Mouse (Mus musculus) liver, adult 2 months (tissue): ENCODE data around the gene Exosc3. TPM values are rescaled to one million over a fixed set of nuclear protein-coding genes. Genes with fewer than 3 reads are reported as not detected.

Experiments used
- DNase-seq: peaks from one replicate; pipeline ENCODE4 v3.0.0-alpha.2; 2011; ENCODE audit warnings: low read depth, low spot score; ENCODE audit errors: extremely low read depth
- H3K27ac ChIP-seq: fragments of 200-500 bp; replicated peaks from 2 replicates; pipeline ENCODE4 v1.5.1; 2012; ENCODE audit warnings: low read depth, mild to moderate bottlenecking, control low read depth, inconsistent platforms, low read length; ENCODE audit not compliant: insufficient read depth
- H3K27me3 ChIP-seq: fragments of 200-500 bp; 2 replicates; pipeline ENCODE4 v1.6.1; 2012; ENCODE audit warnings: mild to moderate bottlenecking, moderate library complexity, low read length, inconsistent platforms; ENCODE audit not compliant: control insufficient read depth, insufficient read depth
- H3K36me3 ChIP-seq: fragments of 200-500 bp; 2 replicates; pipeline ENCODE4 v1.6.1; 2012; ENCODE audit warnings: low read length, inconsistent platforms; ENCODE audit not compliant: control insufficient read depth, insufficient read depth
- H3K4me1 ChIP-seq: fragments of 200-500 bp; 2 replicates; pipeline ENCODE4 v1.6.1; 2011; ENCODE audit warnings: low read length; ENCODE audit not compliant: control insufficient read depth, insufficient read depth
- H3K4me3 ChIP-seq: fragments of 200-500 bp; 2 replicates; pipeline ENCODE4 v1.5.1; 2011; ENCODE audit warnings: low read depth, mild to moderate bottlenecking, control low read depth, low read length, moderate library complexity; ENCODE audit not compliant: insufficient read depth
- H3K79me2 ChIP-seq: fragments of 200-500 bp; 2 replicates; pipeline ENCODE4 v1.6.1; 2012; ENCODE audit warnings: inconsistent platforms, mild to moderate bottlenecking, low read length, moderate library complexity; ENCODE audit not compliant: control insufficient read depth, insufficient read depth
- H3K9ac ChIP-seq: fragments of 200-500 bp; 2 replicates; pipeline ENCODE4 v1.6.1; 2012; ENCODE audit warnings: low read depth, mild to moderate bottlenecking, control low read depth, inconsistent platforms, low read length
- CTCF ChIP-seq: fragments of 200-500 bp; IDR thresholded peaks from 2 replicates; pipeline ENCODE4 v1.5.1; 2011; ENCODE audit warnings: low read depth, low read length, control low read depth
- POLR2A ChIP-seq: fragments of 200-500 bp; IDR thresholded peaks from 2 replicates; pipeline ENCODE4 v1.6.1; 2011; ENCODE audit warnings: low read length, control low read depth; ENCODE audit not compliant: insufficient read depth; ENCODE audit errors: extremely low read depth
- WGBS: fragments of 180-500 bp; shearing (Covaris S2); methylation state at CpG from one replicate; pipeline ENCODE4 v1.1.7; 2018; 5-methylcytosine and 5-hydroxymethylcytosine counted together
- polyA plus RNA-seq: library from polyadenylated mRNA; depleted of rRNA; stranded (reverse); fragments of >200 nt; gene quantifications from 2 replicates; pipeline ENCODE4 v1.2.3, GENCODE M21; 2012
- total RNA-seq: library from RNA; depleted of rRNA; stranded (reverse); fragments of >200 nt; gene quantifications from 2 replicates; pipeline ENCODE4 v1.2.3, GENCODE M21; 2014

The Exosc3 gene
- total and polyA plus RNA-seq, 2 experiments = 12.6 to 21.2 TPM

DNA sequence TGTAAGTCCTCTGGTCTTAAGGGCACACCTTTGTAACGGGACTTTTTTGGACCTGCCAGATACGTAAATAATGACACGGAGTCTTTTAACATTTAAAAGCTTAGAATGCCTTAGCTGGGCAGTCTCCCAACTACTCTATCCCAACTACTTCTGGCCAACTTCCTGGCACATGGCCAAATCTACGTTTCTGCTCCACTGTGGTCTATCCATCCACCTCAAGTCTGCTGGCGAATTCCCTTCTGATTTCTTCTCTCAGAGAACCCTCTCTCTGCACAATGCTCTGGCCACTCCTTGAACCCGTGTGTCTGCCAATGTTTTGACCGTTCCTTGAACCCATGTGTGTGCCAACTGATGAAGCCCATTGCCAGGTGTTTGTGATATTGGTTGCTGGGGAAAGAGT is 11.4 kb downstream of the Exosc3 start:
- no peaks in the 10 kb centered on the region for H3K79me2 ChIP-seq
- TF ChIP-seq CTCF = no peak
- H3K4me1 ChIP-seq = no peaks in the 10 kb centered on the region; the same call in 1 of the 2 replicates
- peak; percentile 65 for DNase-seq
- no peaks in the 10 kb centered on the region for H3K36me3 ChIP-seq
- no peak overlapping the region for H3K27ac ChIP-seq
- no peaks in the 10 kb centered on the region for H3K27me3 ChIP-seq
- 37% methylated on average over 7 of the region's 7 CpGs for WGBS
- no peak overlapping the region for H3K9ac ChIP-seq
- H3K4me3 ChIP-seq = no peak overlapping the region

DNA sequence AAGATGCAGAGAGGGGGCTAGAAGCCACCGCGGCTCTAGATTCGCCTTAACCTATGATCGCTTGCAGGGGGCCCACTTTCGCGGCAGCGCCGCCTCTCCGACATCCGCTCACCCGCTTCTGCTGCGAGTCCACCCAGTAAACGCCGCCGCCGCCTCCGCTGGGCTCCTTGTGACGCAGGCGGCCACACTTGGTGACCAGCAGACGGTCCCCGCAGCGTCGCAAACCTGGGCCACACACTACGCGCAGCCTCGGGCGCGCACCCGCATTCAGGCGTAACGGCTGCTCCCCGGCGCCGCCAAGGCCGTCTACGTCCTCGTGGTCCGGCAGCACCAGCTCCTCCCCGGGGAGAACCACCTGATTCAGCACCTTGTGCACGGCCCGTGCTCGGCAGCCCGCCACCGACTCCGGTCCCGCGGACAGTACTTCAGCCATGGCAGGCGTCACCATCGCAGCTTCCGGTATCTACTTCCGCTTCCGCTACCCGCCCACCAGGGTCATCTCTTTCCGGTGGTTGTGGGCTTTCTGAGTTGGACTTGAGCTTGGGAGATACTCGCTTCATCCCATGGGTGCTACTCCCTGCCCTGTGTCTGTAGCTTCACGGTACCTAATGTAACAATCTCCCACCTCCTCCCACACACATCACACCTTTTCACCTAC is 22.2 kb downstream of the Exosc3 start:
- H3K9ac ChIP-seq = peak overlapping the region; percentile 96
- peak overlapping the region; percentile 94 for H3K4me3 ChIP-seq
- H3K27me3 ChIP-seq = 0 out of 2 replicates have a peak, but pooled peaks cover 6% of the 10 kb centered on the region
- peak; percentile 75 for DNase-seq
- peaks cover 22% of the 10 kb centered on the region for H3K36me3 ChIP-seq
- under 1% methylated on average over 55 of the region's 56 CpGs for WGBS
- TF ChIP-seq CTCF = no peak
- 0 out of 2 replicates have a peak, but pooled peaks have one; percentile 26 for TF ChIP-seq POLR2A
- H3K4me1 ChIP-seq = peaks cover 2% of the 10 kb centered on the region; the same call in 1 of the 2 replicates
- H3K27ac ChIP-seq = peak overlapping the region; percentile 78
- peaks cover 3% of the 10 kb centered on the region for H3K79me2 ChIP-seq

DNA sequence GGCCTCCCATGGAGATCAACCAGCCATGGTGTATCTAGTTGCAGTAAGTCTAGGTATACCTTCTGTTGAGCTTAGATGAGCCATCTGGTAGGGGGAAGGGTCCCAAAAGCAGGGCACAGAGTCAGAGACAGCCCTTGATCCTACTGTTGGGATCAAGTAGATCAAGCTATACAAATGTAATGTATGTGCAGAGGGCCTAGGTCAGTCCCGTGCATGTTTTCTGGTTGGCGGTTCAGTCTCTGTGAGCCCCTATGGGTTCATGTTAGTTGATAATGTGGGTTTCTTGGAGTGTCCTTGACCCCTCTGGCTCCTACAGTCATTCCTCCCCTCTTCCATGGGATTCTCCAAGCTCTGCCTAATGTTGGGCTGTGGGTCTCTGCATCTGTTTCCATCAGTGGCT is 31.5 kb downstream of the Exosc3 start:
- Histone ChIP-seq H3K36me3 (peaks cover 15% of the 10 kb centered on the region), H3K79me2 (no peaks in the 10 kb centered on the region), H3K4me1 (no peaks in the 10 kb centered on the region), H3K27ac (no peak overlapping the region), H3K4me3 (no peak overlapping the region), H3K27me3 (no peaks in the 10 kb centered on the region), H3K9ac (no peak overlapping the region)
- 90% methylated on average over 2 of the region's 2 CpGs for WGBS
- no peak for DNase-seq
- TF ChIP-seq CTCF (no peak), POLR2A (no peak)

- no peak overlapping the region for H3K4me3 ChIP-seq
- H3K36me3 ChIP-seq = peaks cover 22% of the 10 kb centered on the region
- TF ChIP-seq POLR2A (no peak), CTCF (no peak)
- H3K27me3 ChIP-seq = no peaks in the 10 kb centered on the region
- 93% methylated on average over 6 of the region's 6 CpGs for WGBS
- H3K4me1 ChIP-seq = no peaks in the 10 kb centered on the region
- no peak overlapping the region for H3K27ac ChIP-seq
- H3K9ac ChIP-seq = no peak overlapping the region
- DNase-seq = no peak
- no peaks in the 10 kb centered on the region for H3K79me2 ChIP-seq
Measured at GRCm38 (mm10) chr4:45308606-45309005, 33.9 kb downstream of the Exosc3 start.

GRCm38 (mm10) chr4:45308046-45308445 is 34.5 kb downstream of the Exosc3 start:
- H3K27ac ChIP-seq = no peak overlapping the region
- TF ChIP-seq POLR2A = no peak
- TF ChIP-seq CTCF = peak; percentile 49
- no peaks in the 10 kb centered on the region for H3K27me3 ChIP-seq
- H3K4me1 ChIP-seq = no peaks in the 10 kb centered on the region
- peaks cover 23% of the 10 kb centered on the region for H3K36me3 ChIP-seq
- no peak for DNase-seq
- H3K9ac ChIP-seq = no peak overlapping the region
- WGBS = 64% methylated on average over 11 of the region's 11 CpGs
- no peak overlapping the region for H3K4me3 ChIP-seq
- no peaks in the 10 kb centered on the region for H3K79me2 ChIP-seq

DNA sequence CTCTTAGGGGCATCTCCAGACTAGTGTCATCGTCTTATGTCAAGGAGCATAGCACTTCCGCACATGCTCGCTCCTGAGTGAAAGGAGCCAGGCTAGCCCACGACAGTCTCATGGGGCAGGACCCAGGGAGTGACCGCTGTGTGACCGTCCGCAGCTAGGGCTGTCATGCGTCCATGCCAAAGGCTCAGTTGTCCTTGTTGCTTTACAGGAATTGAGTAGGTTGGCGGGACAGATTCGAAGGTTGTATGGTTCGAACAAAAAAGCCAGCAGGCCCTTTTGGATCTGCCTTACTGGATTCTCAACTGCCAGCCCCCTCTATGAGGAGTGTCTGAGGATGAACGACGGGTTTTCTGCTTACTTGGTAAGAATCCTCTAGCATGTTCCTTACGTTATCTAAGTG is 37.0 kb downstream of the Exosc3 start:
- H3K79me2 ChIP-seq = no peaks in the 10 kb centered on the region
- no peak overlapping the region for H3K27ac ChIP-seq
- no peaks in the 10 kb centered on the region for H3K4me1 ChIP-seq
- no peaks in the 10 kb centered on the region for H3K27me3 ChIP-seq
- no peak overlapping the region for H3K4me3 ChIP-seq
- DNase-seq = no peak
- TF ChIP-seq CTCF (no peak), POLR2A (no peak)
- peaks cover 41% of the 10 kb centered on the region for H3K36me3 ChIP-seq
- H3K9ac ChIP-seq = no peak overlapping the region
- 97% methylated on average over 14 of the region's 14 CpGs for WGBS
